Mouse (Mus musculus) frontal cortex, adult (tissue): ENCODE results near the gene Glrp1.

ENCODE experiments used
- ATAC-seq: cut with Nextera tagmentation; 2 replicates; pipeline ENCODE4 v1.9.2; 2017; ENCODE audit warnings: mild to moderate bottlenecking, moderate library complexity, mixed read lengths; ENCODE audit not compliant: low TSS enrichment

Gene Glrp1

GRCm38 (mm10) chr1:88497407-88497806 lies 12.5 kb downstream of the Glrp1 start:
- ATAC-seq: no peak

DNA sequence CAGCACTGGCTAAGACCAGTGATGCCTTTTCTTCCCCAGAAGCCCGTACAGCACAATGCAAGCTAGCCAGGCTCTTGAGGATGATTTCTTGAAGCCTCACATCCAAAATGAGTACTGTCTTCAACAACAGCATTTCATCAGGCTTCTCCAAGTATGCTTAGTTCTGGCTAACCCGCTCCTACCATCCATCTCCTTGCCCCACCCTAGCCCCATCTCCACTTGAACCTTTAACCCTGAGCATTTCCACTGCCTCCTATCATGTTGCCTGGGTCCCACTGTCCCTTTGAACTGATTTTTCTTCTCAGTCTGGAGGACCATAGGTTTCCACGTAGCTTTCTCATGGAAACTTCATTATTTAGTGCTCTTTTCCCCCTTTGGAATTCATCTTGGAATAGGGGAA lies 17.5 kb downstream of the Glrp1 start:
- no peak for ATAC-seq

DNA sequence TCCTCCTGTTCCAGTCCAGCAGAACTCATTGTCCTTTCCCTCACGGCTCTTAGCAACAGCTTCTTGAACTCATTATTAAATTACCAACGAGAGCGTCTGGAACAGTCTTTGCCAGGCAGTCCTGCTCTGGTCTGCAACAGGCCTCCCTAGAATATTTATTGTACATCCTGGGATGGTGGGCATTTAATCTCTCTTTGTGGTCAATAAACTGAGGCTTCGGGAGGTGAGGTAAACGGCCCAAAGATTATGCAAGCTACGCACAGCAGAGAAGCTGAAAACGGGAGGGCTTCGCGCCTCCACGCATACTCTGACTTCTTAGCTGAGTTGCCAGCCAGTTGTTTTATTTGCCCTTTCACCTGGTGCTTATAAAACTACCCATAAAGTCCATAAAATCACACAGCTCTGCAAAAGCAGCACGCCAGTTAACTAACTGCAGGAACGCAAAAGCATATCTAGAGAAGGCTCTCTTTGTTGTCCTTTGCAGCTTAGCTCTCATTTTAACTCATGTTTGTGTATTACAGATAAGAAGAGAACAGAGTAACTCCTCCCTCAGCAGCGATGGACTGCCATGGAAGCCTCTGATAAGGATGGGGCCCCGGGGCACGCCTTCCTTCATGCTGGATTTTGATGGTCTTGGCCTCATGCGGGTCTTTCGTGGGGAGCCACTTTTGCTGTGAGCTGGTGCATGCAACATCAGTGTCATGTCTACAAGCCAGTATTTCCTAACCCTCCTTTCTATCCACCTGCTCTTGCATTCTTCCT lies 18.1 kb downstream of the Glrp1 start:
- ATAC-seq: no peak

GRCm38 (mm10) chr1:88490164-88490563 lies 19.7 kb downstream of the Glrp1 start:
- ATAC-seq: peak; percentile 47

DNA sequence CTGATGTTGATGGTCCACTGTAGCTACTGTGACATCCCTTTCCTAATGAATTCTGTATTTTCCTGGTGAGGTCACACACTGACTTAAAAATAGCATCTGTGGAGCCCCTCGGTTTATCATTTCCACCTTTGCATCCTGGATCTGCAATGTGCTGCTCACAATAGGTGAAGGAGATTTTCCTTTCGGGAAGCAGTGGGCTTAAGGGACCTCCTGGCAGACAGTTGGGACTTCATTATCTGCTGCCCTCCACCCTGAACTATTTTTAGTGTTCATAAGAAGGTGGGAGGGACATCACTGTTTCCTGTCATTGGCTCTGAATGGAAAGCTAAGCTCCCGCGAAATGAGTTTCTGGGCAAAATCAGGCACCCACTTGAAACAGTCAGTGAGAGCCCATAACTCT lies 20.9 kb downstream of the Glrp1 start:
- ATAC-seq: no peak

DNA sequence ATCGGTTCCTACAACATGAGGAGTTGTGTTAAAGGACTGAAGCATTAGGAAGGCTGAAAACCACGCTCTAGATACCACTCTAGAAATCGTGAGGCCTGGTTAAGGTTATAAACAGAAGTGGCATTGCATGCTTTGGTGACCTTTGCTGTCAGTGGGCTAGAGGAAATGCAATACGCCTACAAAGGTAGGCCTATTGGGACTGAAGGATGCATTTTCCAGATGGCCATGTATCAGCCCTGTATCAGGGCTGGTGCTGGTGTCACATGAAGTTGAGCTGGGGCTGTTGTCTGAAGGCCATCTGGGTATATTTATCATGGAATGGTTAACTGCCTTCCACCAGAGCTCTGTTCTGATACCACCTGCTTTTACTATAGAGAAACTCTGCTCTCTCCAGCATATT lies 23.5 kb downstream of the Glrp1 start:
- ATAC-seq: no peak

- peak; percentile 64; the same call in 1 of the 2 replicates for ATAC-seq
Observed at GRCm38 (mm10) chr1:88484059-88484458, 25.8 kb downstream of the Glrp1 start.

DNA sequence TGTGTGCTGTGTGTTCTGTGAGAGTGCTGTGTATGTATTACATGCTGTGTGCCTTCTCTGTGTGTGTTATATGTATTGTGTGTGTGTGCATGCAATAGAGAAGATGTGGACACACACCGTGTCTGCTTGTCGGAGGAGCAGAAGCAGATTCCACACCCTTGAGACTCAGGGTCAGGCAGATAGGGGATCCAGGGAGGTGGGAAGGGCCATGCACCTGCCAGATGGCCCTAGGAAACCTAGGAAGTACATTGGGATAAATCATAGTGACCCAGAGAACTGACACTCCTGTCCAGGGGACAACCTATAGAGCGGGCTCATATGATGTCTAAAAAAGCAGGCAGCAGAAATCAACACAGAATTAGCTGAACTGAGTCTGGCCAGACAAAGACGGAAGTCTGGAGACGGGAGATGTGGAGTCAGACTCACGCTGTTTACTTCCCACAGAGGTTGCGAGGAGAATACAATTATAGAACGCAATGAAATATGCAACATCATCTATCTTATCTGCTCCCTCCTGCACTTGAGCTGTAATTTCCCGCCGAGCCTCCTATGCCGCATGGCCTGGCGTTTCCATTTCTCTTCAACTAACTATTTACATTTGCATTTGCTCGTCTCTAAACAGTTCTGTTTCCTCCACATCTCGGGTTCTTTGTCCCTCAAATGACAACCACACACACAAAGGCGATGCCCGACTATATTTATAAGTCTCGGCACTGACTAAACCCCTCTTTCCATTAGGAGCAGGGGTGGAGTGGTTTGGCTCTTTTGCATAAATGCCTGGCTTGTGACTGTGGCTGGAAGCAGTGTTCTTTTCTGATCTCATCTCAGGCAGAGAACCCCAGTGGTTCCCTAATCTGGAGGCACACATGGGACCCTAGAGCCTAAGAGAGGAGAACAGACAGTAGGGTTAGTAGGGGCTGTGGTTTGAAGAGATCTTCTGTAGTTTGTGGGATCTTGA lies 27.4 kb downstream of the Glrp1 start:
- no peak for ATAC-seq

DNA sequence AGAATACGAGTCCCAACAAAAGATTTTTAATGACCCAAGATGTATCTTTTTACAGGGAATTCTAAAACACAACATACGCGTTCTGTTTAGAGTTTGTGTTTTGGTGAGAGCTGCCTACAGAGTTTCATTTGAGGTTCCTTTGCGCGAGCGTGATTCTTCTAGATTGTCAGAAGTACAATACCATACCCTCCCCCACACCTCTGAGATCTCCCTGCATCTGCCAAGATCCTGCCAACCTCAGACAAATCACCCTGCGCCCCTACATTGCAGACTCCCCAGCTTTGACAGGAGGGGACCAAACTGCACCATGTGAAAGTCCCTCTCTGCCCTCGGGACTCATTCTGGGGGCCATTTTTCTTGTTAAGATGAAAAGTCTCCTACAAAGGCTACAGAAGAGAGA lies 29.3 kb downstream of the Glrp1 start:
- no peak for ATAC-seq

- ATAC-seq: no peak
Observed at GRCm38 (mm10) chr1:88478205-88478604, 31.7 kb downstream of the Glrp1 start.

GRCm38 (mm10) chr1:88476554-88477085 lies 33.2 kb downstream of the Glrp1 start:
- ATAC-seq: no peak

- ATAC-seq: no peak
Observed at GRCm38 (mm10) chr1:88475502-88475953, 34.3 kb downstream of the Glrp1 start.

DNA sequence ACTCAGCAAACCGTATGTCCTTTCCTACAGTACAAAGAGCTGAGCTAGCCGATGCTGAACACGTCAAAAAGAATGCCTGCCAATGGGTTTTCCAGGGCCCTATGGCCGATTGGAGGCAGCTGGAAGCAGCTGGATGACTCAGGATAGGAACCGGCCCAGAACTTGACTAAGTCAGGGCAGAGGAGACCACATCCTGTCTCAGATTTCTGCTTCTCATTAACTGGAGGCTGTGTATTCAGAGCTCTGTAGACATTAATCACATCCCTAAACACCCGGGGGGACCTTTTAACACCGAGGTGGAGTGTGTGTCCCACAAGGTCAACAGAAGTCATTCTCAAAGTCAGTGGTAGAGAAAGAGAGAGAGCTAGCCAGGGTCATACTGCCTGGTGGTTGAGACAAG lies 35.3 kb downstream of the Glrp1 start:
- ATAC-seq: no peak

- no peak for ATAC-seq
Observed at GRCm38 (mm10) chr1:88473899-88474298, 36.0 kb downstream of the Glrp1 start.

- no peak for ATAC-seq
Observed at GRCm38 (mm10) chr1:88472258-88472657, 37.6 kb downstream of the Glrp1 start.

- no peak for ATAC-seq
Observed at GRCm38 (mm10) chr1:88469746-88470145, 40.1 kb downstream of the Glrp1 start.

- ATAC-seq: no peak
Observed at GRCm38 (mm10) chr1:88468335-88468734, 41.5 kb downstream of the Glrp1 start.

DNA sequence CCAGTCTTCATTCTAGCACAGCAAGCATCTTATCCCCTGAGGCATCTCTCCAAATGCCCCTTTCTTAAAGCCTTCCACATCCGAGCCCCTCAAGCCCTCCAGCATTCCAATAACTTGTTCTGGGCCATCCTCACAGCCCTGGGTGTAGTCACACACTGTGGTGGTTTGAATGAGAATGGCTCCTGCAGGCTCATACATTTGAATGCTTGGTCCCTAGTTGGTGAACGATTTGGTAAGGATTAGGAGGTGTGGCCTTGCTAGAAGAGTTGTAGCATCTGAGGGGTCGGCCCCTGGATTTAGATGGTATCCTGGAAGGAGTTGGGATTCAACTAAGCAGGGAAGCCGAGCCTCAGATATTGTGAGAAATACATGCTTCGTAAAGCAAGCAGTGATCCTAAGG lies 42.0 kb downstream of the Glrp1 start:
- ATAC-seq: no peak

- no peak for ATAC-seq
Observed at GRCm38 (mm10) chr1:88466325-88467064, 43.4 kb downstream of the Glrp1 start.

GRCm38 (mm10) chr1:88465722-88466121 lies 44.1 kb downstream of the Glrp1 start:
- 0 out of 2 replicates have a peak, but pooled peaks have one; percentile 38 for ATAC-seq

GRCm38 (mm10) chr1:88464109-88464905 lies 45.6 kb downstream of the Glrp1 start:
- ATAC-seq: no peak
